Mouse (Mus musculus) testis, postnatal 14 days (tissue): ENCODE data around the gene Pcna.
"Not testable (repeated sequence)": the region's sequence is repeated elsewhere in the genome, so short reads cannot be mapped to it uniquely, and the experiment has no call there.

ENCODE experiments used
- DNase-seq: peaks from one replicate; pipeline ENCODE4 v3.0.0; 2021; ENCODE audit warnings: low spot score

The Pcna gene

GRCm38 (mm10) chr2:132252542-132253528, at the start of gene Pcna:
TSS of gene Pcna (minus strand) at chr2:132253314.
- peak; percentile 98 for DNase-seq

- DNase-seq = no peak
Observed at GRCm38 (mm10) chr2:132301436-132301835, 48.3 kb upstream of the Pcna start.

- no peak for DNase-seq
Observed at GRCm38 (mm10) chr2:132298250-132298649, 45.1 kb upstream of the Pcna start.

GRCm38 (mm10) chr2:132293694-132294450, 40.8 kb upstream of the Pcna start:
- DNase-seq = no peak

GRCm38 (mm10) chr2:132292083-132292482, 39.0 kb upstream of the Pcna start:
- no peak for DNase-seq

GRCm38 (mm10) chr2:132291265-132291664, 38.2 kb upstream of the Pcna start:
- DNase-seq = no peak

- DNase-seq = no peak
Observed at GRCm38 (mm10) chr2:132290808-132291207, 37.7 kb upstream of the Pcna start.

GRCm38 (mm10) chr2:132289213-132289612, 36.1 kb upstream of the Pcna start:
- not testable (repeated sequence) for DNase-seq

GRCm38 (mm10) chr2:132286376-132287076, 33.4 kb upstream of the Pcna start:
- DNase-seq = no peak

- DNase-seq = not testable (repeated sequence)
Observed at GRCm38 (mm10) chr2:132285722-132286121, 32.6 kb upstream of the Pcna start.

GRCm38 (mm10) chr2:132284492-132285139, 31.5 kb upstream of the Pcna start:
- DNase-seq = no peak

- no peak for DNase-seq
Observed at GRCm38 (mm10) chr2:132283236-132284070, 30.3 kb upstream of the Pcna start.

- no peak for DNase-seq
Observed at GRCm38 (mm10) chr2:132282453-132283174, 29.5 kb upstream of the Pcna start.

- no peak for DNase-seq
Observed at GRCm38 (mm10) chr2:132281560-132282452, 28.7 kb upstream of the Pcna start.

- DNase-seq = no peak
Observed at GRCm38 (mm10) chr2:132280518-132281120, 27.5 kb upstream of the Pcna start.

GRCm38 (mm10) chr2:132279978-132280377, 26.9 kb upstream of the Pcna start:
- DNase-seq = peak; percentile 33

GRCm38 (mm10) chr2:132279336-132279882, 26.3 kb upstream of the Pcna start:
- DNase-seq = no peak

- DNase-seq = no peak
Observed at GRCm38 (mm10) chr2:132278273-132278853, 25.2 kb upstream of the Pcna start.
